Mouse (Mus musculus) stomach, embryonic 15.5 days (tissue): ENCODE results near the gene Isg20. TPM values are rescaled to one million over a fixed set of nuclear protein-coding genes. Genes with fewer than 3 reads are reported as not detected.
A peak's percentile ranks its signal among the peaks of the same experiment; 100 is the strongest.

Experiments used
- ATAC-seq: fragments of 200-750 bp; cut with Nextera tagmentation; 2 replicates; pipeline ENCODE4 v1.8.0; 2017; ENCODE audit warnings: low read depth, moderate number of reproducible peaks, moderate TSS enrichment; ENCODE audit not compliant: insufficient read depth, low FRiP score
- H3K27ac ChIP-seq: fragments of 300-500 bp; sonication (generic); 2 replicates; pipeline ENCODE4 v1.5.1; 2015; ENCODE audit warnings: mild to moderate bottlenecking, inconsistent platforms
- H3K27me3 ChIP-seq: fragments of 300-500 bp; sonication (generic); replicated peaks from 2 replicates; pipeline ENCODE4 v1.6.1; 2015; ENCODE audit warnings: inconsistent platforms
- H3K36me3 ChIP-seq: fragments of 300-500 bp; sonication (generic); 2 replicates; pipeline ENCODE4 v1.6.1; 2015; ENCODE audit warnings: inconsistent platforms
- H3K4me1 ChIP-seq: fragments of 300-500 bp; sonication (generic); 2 replicates; pipeline ENCODE4 v1.6.1; 2015; ENCODE audit warnings: inconsistent platforms
- H3K4me2 ChIP-seq: fragments of 300-500 bp; sonication (generic); 2 replicates; pipeline ENCODE4 v1.6.1; 2015; ENCODE audit warnings: mild to moderate bottlenecking, inconsistent platforms
- H3K4me3 ChIP-seq: fragments of 300-500 bp; sonication (generic); replicated peaks from 2 replicates; pipeline ENCODE4 v1.5.1; 2015; ENCODE audit warnings: inconsistent platforms
- H3K9ac ChIP-seq: fragments of 300-500 bp; sonication (generic); 2 replicates; pipeline ENCODE4 v1.6.1; 2015; ENCODE audit warnings: inconsistent platforms
- H3K9me3 ChIP-seq: fragments of 300-500 bp; sonication (generic); 2 replicates; pipeline ENCODE4 v1.6.1; 2016; ENCODE audit warnings: inconsistent platforms
- WGBS: fragments of 180-500 bp; shearing (Covaris S2); methylation state at CpG from one replicate; pipeline ENCODE4 v1.1.7; 2015; 5-methylcytosine and 5-hydroxymethylcytosine counted together
- polyA plus RNA-seq: library from polyadenylated mRNA; unstranded; fragments of >200 nt; fragmentation: Nextera tagmentation; extraction: Ambion mirVana; gene quantifications from 2 replicates; pipeline ENCODE4 v1.2.1, GENCODE M21; 2015

Gene Isg20
- polyA plus RNA-seq, 1 experiment from 2014 or later, result 21.9 TPM

GRCm38 (mm10) chr7:78884139-78884538 lies 29.1 kb upstream of the Isg20 start:
- no peak for ATAC-seq
- Histone ChIP-seq H3K4me3 (no peak overlapping the region), H3K36me3 (no peaks in the 10 kb centered on the region), H3K4me2 (no peak overlapping the region), H3K27ac (no peak overlapping the region), H3K9me3 (no peaks in the 10 kb centered on the region), H3K27me3 (peaks cover 33% of the 10 kb centered on the region), H3K4me1 (peaks cover 10% of the 10 kb centered on the region; the same call in 1 of the 2 replicates), H3K9ac (no peak overlapping the region)
- WGBS, result 5% methylated on average over 6 of the region's 6 CpGs

GRCm38 (mm10) chr7:78885404-78885803 lies 27.8 kb upstream of the Isg20 start:
- ATAC-seq, result no peak
- H3K27ac ChIP-seq, result no peak overlapping the region
- peaks cover 10% of the 10 kb centered on the region; the same call in 1 of the 2 replicates for H3K4me1 ChIP-seq
- no peaks in the 10 kb centered on the region for H3K36me3 ChIP-seq
- 78% methylated on average over 5 of the region's 5 CpGs for WGBS
- H3K4me2 ChIP-seq, result no peak overlapping the region
- H3K27me3 ChIP-seq, result peaks cover 37% of the 10 kb centered on the region
- H3K9me3 ChIP-seq, result no peaks in the 10 kb centered on the region
- H3K4me3 ChIP-seq, result no peak overlapping the region
- no peak overlapping the region for H3K9ac ChIP-seq

- WGBS, result 74% methylated on average over 4 of the region's 4 CpGs
- no peaks in the 10 kb centered on the region for H3K36me3 ChIP-seq
- H3K27me3 ChIP-seq, result peaks cover 32% of the 10 kb centered on the region
- no peak for ATAC-seq
- no peak overlapping the region for H3K4me2 ChIP-seq
- H3K9me3 ChIP-seq, result no peaks in the 10 kb centered on the region
- H3K4me1 ChIP-seq, result peaks cover 10% of the 10 kb centered on the region; the same call in 1 of the 2 replicates
- no peak overlapping the region for H3K4me3 ChIP-seq
- H3K9ac ChIP-seq, result no peak overlapping the region
- no peak overlapping the region for H3K27ac ChIP-seq
Measured at GRCm38 (mm10) chr7:78886496-78886895, 26.7 kb upstream of the Isg20 start.

GRCm38 (mm10) chr7:78887431-78887842 lies 25.8 kb upstream of the Isg20 start:
- no peak overlapping the region for H3K27ac ChIP-seq
- no peaks in the 10 kb centered on the region for H3K9me3 ChIP-seq
- peaks cover 26% of the 10 kb centered on the region for H3K27me3 ChIP-seq
- 67% methylated on average over 9 of the region's 9 CpGs for WGBS
- H3K9ac ChIP-seq, result no peak overlapping the region
- peaks cover 8% of the 10 kb centered on the region; the same call in 1 of the 2 replicates for H3K4me1 ChIP-seq
- no peak for ATAC-seq
- H3K36me3 ChIP-seq, result no peaks in the 10 kb centered on the region
- H3K4me3 ChIP-seq, result no peak overlapping the region
- no peak overlapping the region for H3K4me2 ChIP-seq

GRCm38 (mm10) chr7:78890641-78891040 lies 22.6 kb upstream of the Isg20 start:
- no peak overlapping the region for H3K9ac ChIP-seq
- H3K9me3 ChIP-seq, result no peaks in the 10 kb centered on the region
- no peaks in the 10 kb centered on the region; the same call in 1 of the 2 replicates for H3K4me1 ChIP-seq
- no peak overlapping the region for H3K4me3 ChIP-seq
- no peak overlapping the region for H3K4me2 ChIP-seq
- ATAC-seq, result no peak
- H3K27ac ChIP-seq, result no peak overlapping the region
- H3K36me3 ChIP-seq, result no peaks in the 10 kb centered on the region
- 0 out of 2 replicates have a peak, but pooled peaks cover 4% of the 10 kb centered on the region for H3K27me3 ChIP-seq
- 3% methylated on average over 16 of the region's 16 CpGs for WGBS

- 83% methylated on average over 10 of the region's 10 CpGs for WGBS
- Histone ChIP-seq H3K4me2 (no peak overlapping the region), H3K27me3 (0 out of 2 replicates have a peak, but pooled peaks cover 4% of the 10 kb centered on the region), H3K4me3 (no peak overlapping the region), H3K9me3 (no peaks in the 10 kb centered on the region), H3K9ac (no peak overlapping the region), H3K36me3 (peaks cover 6% of the 10 kb centered on the region; the same call in 1 of the 2 replicates), H3K27ac (no peak overlapping the region), H3K4me1 (peaks cover 12% of the 10 kb centered on the region; the same call in 1 of the 2 replicates)
- ATAC-seq, result no peak
Measured at GRCm38 (mm10) chr7:78893917-78894316, 19.3 kb upstream of the Isg20 start.

GRCm38 (mm10) chr7:78895021-78895652 lies 18.1 kb upstream of the Isg20 start:
- no peak overlapping the region for H3K27ac ChIP-seq
- 0 out of 2 replicates have a peak, but pooled peaks cover under 1% of the 10 kb centered on the region for H3K27me3 ChIP-seq
- H3K4me1 ChIP-seq, result peaks cover 12% of the 10 kb centered on the region; the same call in 1 of the 2 replicates
- no peak for ATAC-seq
- H3K9ac ChIP-seq, result no peak overlapping the region
- peaks cover 6% of the 10 kb centered on the region; the same call in 1 of the 2 replicates for H3K36me3 ChIP-seq
- 52% methylated on average over 13 of the region's 13 CpGs for WGBS
- peak overlapping the region; percentile 73 for H3K4me2 ChIP-seq
- peak overlapping the region; percentile 96 for H3K4me3 ChIP-seq
- H3K9me3 ChIP-seq, result no peaks in the 10 kb centered on the region

GRCm38 (mm10) chr7:78895653-78896333 lies 17.4 kb upstream of the Isg20 start, which contains the start of gene Aen:
Gene Aen, plus strand, starts transcription at chr7:78895854.
- 0 out of 2 replicates have a peak within 1 kb of the TSS, but pooled peaks have one; percentile 22 for H3K27ac ChIP-seq
- peaks cover 12% of the 10 kb centered on the region; the same call in 1 of the 2 replicates for H3K4me1 ChIP-seq
- peaks cover 6% of the 10 kb centered on the region; the same call in 1 of the 2 replicates for H3K36me3 ChIP-seq
- no peaks in the 10 kb centered on the region for H3K27me3 ChIP-seq
- peak within 1 kb of the TSS; percentile 88 for H3K9ac ChIP-seq
- WGBS, result under 1% methylated on average over 53 of the region's 53 CpGs
- ATAC-seq, result peak; percentile 99
- H3K9me3 ChIP-seq, result no peaks in the 10 kb centered on the region
- H3K4me2 ChIP-seq, result peak within 1 kb of the TSS; percentile 73
- peak within 1 kb of the TSS; percentile 96 for H3K4me3 ChIP-seq

- peaks cover 12% of the 10 kb centered on the region; the same call in 1 of the 2 replicates for H3K4me1 ChIP-seq
- 89% methylated on average over 3 of the region's 3 CpGs for WGBS
- no peak overlapping the region for H3K9ac ChIP-seq
- H3K9me3 ChIP-seq, result no peaks in the 10 kb centered on the region
- H3K4me3 ChIP-seq, result no peak overlapping the region
- H3K36me3 ChIP-seq, result peaks cover 12% of the 10 kb centered on the region
- no peak for ATAC-seq
- peak overlapping the region; percentile 73; the same call in 1 of the 2 replicates for H3K4me2 ChIP-seq
- no peak overlapping the region for H3K27ac ChIP-seq
- no peaks in the 10 kb centered on the region for H3K27me3 ChIP-seq
Measured at GRCm38 (mm10) chr7:78897567-78897966, 15.7 kb upstream of the Isg20 start.

- H3K4me3 ChIP-seq, result no peak overlapping the region
- no peak overlapping the region for H3K9ac ChIP-seq
- H3K27me3 ChIP-seq, result no peaks in the 10 kb centered on the region
- 90% methylated on average over 6 of the region's 6 CpGs for WGBS
- peaks cover 21% of the 10 kb centered on the region for H3K36me3 ChIP-seq
- H3K4me2 ChIP-seq, result no peak overlapping the region
- H3K9me3 ChIP-seq, result no peaks in the 10 kb centered on the region
- peak; percentile 50; the same call in 1 of the 2 replicates for ATAC-seq
- no peaks in the 10 kb centered on the region for H3K4me1 ChIP-seq
- no peak overlapping the region for H3K27ac ChIP-seq
Measured at GRCm38 (mm10) chr7:78903174-78903870, 9.9 kb upstream of the Isg20 start.

GRCm38 (mm10) chr7:78904175-78904574 lies 9.0 kb upstream of the Isg20 start:
- Histone ChIP-seq H3K36me3 (peaks cover 16% of the 10 kb centered on the region; the same call in 1 of the 2 replicates), H3K27me3 (no peaks in the 10 kb centered on the region), H3K9me3 (no peaks in the 10 kb centered on the region), H3K9ac (no peak overlapping the region), H3K4me3 (no peak overlapping the region), H3K4me1 (no peaks in the 10 kb centered on the region), H3K27ac (no peak overlapping the region), H3K4me2 (no peak overlapping the region)
- 81% methylated on average over 2 of the region's 2 CpGs for WGBS
- no peak for ATAC-seq
